8 mouse cellular contexts compared by ENCODE assay signal in the genomic region with DNA sequence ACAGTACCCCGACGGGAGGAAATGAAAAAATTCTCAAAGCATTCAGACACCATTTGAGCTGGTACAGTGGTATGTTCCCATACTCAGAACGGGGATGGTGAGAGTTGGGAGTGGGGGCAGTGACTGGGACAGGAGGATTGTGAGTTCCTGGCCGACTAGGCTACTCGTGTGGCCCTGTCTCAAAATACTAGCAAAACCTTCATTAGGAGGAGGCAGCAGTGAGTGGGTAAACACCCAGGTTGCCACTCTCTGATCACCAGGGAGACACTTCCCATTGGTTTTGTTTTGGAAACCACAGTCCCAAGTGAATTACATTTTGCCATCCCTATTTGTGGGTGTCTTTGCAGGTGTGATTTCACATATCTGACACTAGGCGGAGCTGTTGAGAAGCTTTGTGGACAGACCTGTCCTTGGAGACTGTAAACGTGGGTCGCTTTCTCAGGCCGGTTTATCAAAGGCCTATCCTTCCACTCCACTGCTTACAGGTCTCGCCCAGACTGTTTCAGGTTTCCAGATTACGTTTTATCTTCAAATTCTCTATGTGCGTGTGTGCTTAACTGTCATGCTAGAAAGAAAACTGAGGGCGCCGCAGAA. TPM values are rescaled to one million over a fixed set of nuclear protein-coding genes. Genes with fewer than 3 reads are reported as not detected.
DNase-seq lines count a peak whose midpoint lies in the region; ATAC-seq and TF ChIP-seq lines count a peak whose summit lies in the region.

No protein-coding gene starts in this region.

- WGBS in embryonic facial prominence, embryonic 10.5 days: 54% methylated on average over 14 of the region's 14 CpGs
- WGBS in hindbrain, embryonic 15.5 days: 52% methylated on average over 14 of the region's 14 CpGs
- WGBS in liver, adult 2 months: 50% methylated on average over 14 of the region's 14 CpGs

- no peaks in the 10 kb centered on the region for H3K9me3 ChIP-seq in embryonic facial prominence, embryonic 10.5 days
- H3K9me3 ChIP-seq in hindbrain, embryonic 15.5 days: no peaks in the 10 kb centered on the region

- H3K79me2 ChIP-seq in liver, adult 2 months (ENCODE audit: control insufficient read depth, insufficient read depth, low read length): no peaks in the 10 kb centered on the region

- H3K4me1 ChIP-seq in embryonic facial prominence, embryonic 10.5 days: no peaks in the 10 kb centered on the region
- no peaks in the 10 kb centered on the region for H3K4me1 ChIP-seq in hindbrain, embryonic 15.5 days (replicated peaks)
- H3K4me1 ChIP-seq in liver, adult 2 months (ENCODE audit: control insufficient read depth, insufficient read depth, low read length): no peaks in the 10 kb centered on the region; the same call in 1 of the 2 replicates

- H3K27me3 ChIP-seq in embryonic facial prominence, embryonic 10.5 days (replicated peaks; ENCODE audit: low read depth, poor library complexity, severe bottlenecking): no peaks in the 10 kb centered on the region
- no peaks in the 10 kb centered on the region for H3K27me3 ChIP-seq in hindbrain, embryonic 15.5 days
- H3K27me3 ChIP-seq in liver, adult 2 months (ENCODE audit: control insufficient read depth, insufficient read depth, low read length): no peaks in the 10 kb centered on the region

- H3K4me3 ChIP-seq in embryonic facial prominence, embryonic 10.5 days: no peak overlapping the region
- no peak overlapping the region for H3K4me3 ChIP-seq in hindbrain, embryonic 15.5 days
- no peak overlapping the region for H3K4me3 ChIP-seq in liver, adult 2 months (ENCODE audit: insufficient read depth, low read depth, low read length)

- no peak overlapping the region for H3K4me2 ChIP-seq in hindbrain, embryonic 15.5 days

- TF ChIP-seq CTCF in liver, adult 2 months (IDR thresholded peaks at IDR 0.05; ENCODE audit: low read depth, low read length): peak; percentile 37

- no peak for TF ChIP-seq POLR2A in liver, adult 2 months (IDR thresholded peaks at IDR 0.05; ENCODE audit: extremely low read depth, insufficient read depth, low read length)

- no peak overlapping the region for H3K9ac ChIP-seq in hindbrain, embryonic 15.5 days
- H3K9ac ChIP-seq in liver, adult 2 months (ENCODE audit: low read depth, low read length): no peak overlapping the region

- no peaks in the 10 kb centered on the region for H3K36me3 ChIP-seq in embryonic facial prominence, embryonic 10.5 days (replicated peaks)
- no peaks in the 10 kb centered on the region for H3K36me3 ChIP-seq in hindbrain, embryonic 15.5 days
- H3K36me3 ChIP-seq in liver, adult 2 months (ENCODE audit: control insufficient read depth, insufficient read depth, low read length): no peaks in the 10 kb centered on the region

- H3K27ac ChIP-seq in embryonic facial prominence, embryonic 10.5 days (replicated peaks): no peak overlapping the region
- H3K27ac ChIP-seq in hindbrain, embryonic 15.5 days (replicated peaks): no peak overlapping the region
- no peak overlapping the region for H3K27ac ChIP-seq in liver, adult 2 months (replicated peaks; ENCODE audit: insufficient read depth, low read depth, low read length)

- ATAC-seq in hindbrain, embryonic 15.5 days (ENCODE audit: low FRiP score, low read depth): peak; percentile 56; the same call in 1 of the 2 replicates
- ATAC-seq in neutrophil, adult 5-6 weeks (ENCODE audit: extremely low read depth, insufficient number of reproducible peaks, low FRiP score, poor library complexity, severe bottlenecking): peak; percentile 55

- DNase-seq in spleen, adult 12 weeks (ENCODE audit: low spot score): peak; percentile 2
- no peak for DNase-seq in spleen, postnatal 14 days (ENCODE audit: low spot score in 2 of 2)
- DNase-seq in adrenal gland, postnatal 10 days: peak; percentile 52
- DNase-seq in embryonic facial prominence, embryonic 10.5 days (ENCODE audit: low spot score): peak; percentile 49
- peak; percentile 46 for DNase-seq in liver, adult 2 months (ENCODE audit: extremely low read depth, low read depth, low spot score)
- no peak for DNase-seq in frontal cortex, postnatal 25 days (ENCODE audit: low spot score in 2 of 2)

RNA-seq across cellular contexts. Expression of gene Mx1, which starts 18.9 kb away (rescaled TPM):
- 1 to 10 TPM in 1 of 2 experiments, under 1 TPM in 1; 0.61 to 1.7 TPM for total RNA-seq in adrenal gland, postnatal 10 days (2021)
- polyA plus RNA-seq in embryonic facial prominence, embryonic 10.5 days (2016; fragmentation: Nextera tagmentation; extraction: Ambion mirVana): not detected in 2 replicates
- 0.17 and 0.46 TPM in 2 replicates for polyA plus RNA-seq in hindbrain, embryonic 15.5 days (2015; fragmentation: Nextera tagmentation; extraction: Ambion mirVana)
- 1.7 and 2.3 TPM in 2 replicates for total RNA-seq in liver, adult 2 months (2014; rRNA removed)
- 0.39 and 1.4 TPM in 2 replicates for polyA plus RNA-seq in liver, adult 2 months (2012; rRNA removed)
- 26.3 and 36.7 TPM in 2 replicates for total RNA-seq in neutrophil, adult 5-6 weeks (2017)

Comparison
In these comparisons a context has a peak if more than half of its experiments do, and no peak if none do; other contexts are left out.
1. DNase-seq: peak in spleen, adult 12 weeks (single experiment), adrenal gland, postnatal 10 days (single experiment), embryonic facial prominence, embryonic 10.5 days (single experiment) and liver, adult 2 months (single experiment); none in spleen, postnatal 14 days (0 of 2) and frontal cortex, postnatal 25 days (0 of 2).